Mouse (Mus musculus): Measurements from ENCODE around the gene Specc1. TPM values are rescaled to one million over a fixed set of nuclear protein-coding genes. Genes with fewer than 3 reads are reported as not detected.

Specc1 gene
- polyA plus RNA-seq, 1 experiment from 2014 or later = 10.1 TPM

- Histone ChIP-seq H3K4me1 (peaks cover 11% of the 10 kb centered on the region), H3K27me3 (ENCODE audit: low read depth, poor library complexity, severe bottlenecking) (no peaks in the 10 kb centered on the region), H3K4me3 (no peak overlapping the region), H3K27ac (replicated peaks) (no peak overlapping the region), H3K9me3 (replicated peaks) (no peaks in the 10 kb centered on the region), H3K36me3 (no peaks in the 10 kb centered on the region)
- no peak for DNase-seq (ENCODE audit: low spot score)
- WGBS = 57% methylated on average over 2 of the region's 2 CpGs
Observed at GRCm38 (mm10) chr11:62045964-62046363, 89.4 kb downstream of the Specc1 start.

GRCm38 (mm10) chr11:62047817-62048640, 91.5 kb downstream of the Specc1 start:
- peak; percentile 65 for DNase-seq (ENCODE audit: low spot score)
- Histone ChIP-seq H3K4me1 (peaks cover 11% of the 10 kb centered on the region), H3K36me3 (no peaks in the 10 kb centered on the region), H3K27ac (replicated peaks) (no peak overlapping the region), H3K9me3 (replicated peaks) (no peaks in the 10 kb centered on the region), H3K4me3 (no peak overlapping the region), H3K27me3 (ENCODE audit: low read depth, poor library complexity, severe bottlenecking) (peaks cover 19% of the 10 kb centered on the region)
- WGBS = 46% methylated on average over 9 of the region's 9 CpGs

- Histone ChIP-seq H3K4me3 (no peak overlapping the region), H3K4me1 (peaks cover 18% of the 10 kb centered on the region), H3K27me3 (ENCODE audit: low read depth, poor library complexity, severe bottlenecking) (peaks cover 19% of the 10 kb centered on the region), H3K36me3 (no peaks in the 10 kb centered on the region), H3K27ac (replicated peaks) (no peak overlapping the region), H3K9me3 (replicated peaks) (no peaks in the 10 kb centered on the region)
- no peak for DNase-seq (ENCODE audit: low spot score)
Observed at GRCm38 (mm10) chr11:62049170-62049569, 92.6 kb downstream of the Specc1 start.

GRCm38 (mm10) chr11:62050356-62051330, 94.1 kb downstream of the Specc1 start:
- DNase-seq (ENCODE audit: low spot score) = no peak
- Histone ChIP-seq H3K36me3 (no peaks in the 10 kb centered on the region), H3K4me3 (no peak overlapping the region), H3K9me3 (replicated peaks) (no peaks in the 10 kb centered on the region), H3K27me3 (ENCODE audit: low read depth, poor library complexity, severe bottlenecking) (peaks cover 19% of the 10 kb centered on the region), H3K4me1 (peaks cover 27% of the 10 kb centered on the region), H3K27ac (replicated peaks) (no peak overlapping the region)
- 59% methylated on average over 8 of the region's 8 CpGs for WGBS

GRCm38 (mm10) chr11:62051487-62051886, 94.9 kb downstream of the Specc1 start:
- 92% methylated on average over 4 of the region's 4 CpGs for WGBS
- H3K9me3 ChIP-seq (replicated peaks) = no peaks in the 10 kb centered on the region
- H3K27ac ChIP-seq (replicated peaks) = no peak overlapping the region
- no peaks in the 10 kb centered on the region for H3K36me3 ChIP-seq
- H3K4me3 ChIP-seq = no peak overlapping the region
- peaks cover 19% of the 10 kb centered on the region for H3K27me3 ChIP-seq (ENCODE audit: low read depth, poor library complexity, severe bottlenecking)
- H3K4me1 ChIP-seq = peaks cover 27% of the 10 kb centered on the region
- no peak for DNase-seq (ENCODE audit: low spot score)

GRCm38 (mm10) chr11:62053928-62054327, 97.4 kb downstream of the Specc1 start:
- H3K36me3 ChIP-seq = no peaks in the 10 kb centered on the region
- peak; percentile 24 for DNase-seq (ENCODE audit: low spot score)
- no peaks in the 10 kb centered on the region for H3K9me3 ChIP-seq (replicated peaks)
- WGBS = 39% methylated on average over 9 of the region's 9 CpGs
- H3K27ac ChIP-seq (replicated peaks) = no peak overlapping the region; the same call in 1 of the 2 replicates
- H3K4me1 ChIP-seq = peaks cover 27% of the 10 kb centered on the region
- no peak overlapping the region for H3K4me3 ChIP-seq
- peaks cover 19% of the 10 kb centered on the region for H3K27me3 ChIP-seq (ENCODE audit: low read depth, poor library complexity, severe bottlenecking)

- H3K27ac ChIP-seq (replicated peaks) = no peak overlapping the region
- H3K4me1 ChIP-seq = peaks cover 5% of the 10 kb centered on the region
- no peak overlapping the region for H3K4me3 ChIP-seq
- no peaks in the 10 kb centered on the region for H3K36me3 ChIP-seq
- DNase-seq (ENCODE audit: low spot score) = no peak
- H3K27me3 ChIP-seq (ENCODE audit: low read depth, poor library complexity, severe bottlenecking) = no peaks in the 10 kb centered on the region
- no peaks in the 10 kb centered on the region for H3K9me3 ChIP-seq (replicated peaks)
- 60% methylated on average over 1 of the region's 1 CpGs for WGBS
Observed at GRCm38 (mm10) chr11:62064565-62064964, 108.0 kb downstream of the Specc1 start.

- no peak for DNase-seq (ENCODE audit: low spot score)
- H3K27me3 ChIP-seq (ENCODE audit: low read depth, poor library complexity, severe bottlenecking) = no peaks in the 10 kb centered on the region
- WGBS = 83% methylated on average over 6 of the region's 6 CpGs
- H3K9me3 ChIP-seq (replicated peaks) = no peaks in the 10 kb centered on the region
- H3K36me3 ChIP-seq = no peaks in the 10 kb centered on the region
- H3K27ac ChIP-seq (replicated peaks) = no peak overlapping the region
- peaks cover 12% of the 10 kb centered on the region for H3K4me1 ChIP-seq
- H3K4me3 ChIP-seq = no peak overlapping the region
Observed at GRCm38 (mm10) chr11:62065655-62066054, 109.1 kb downstream of the Specc1 start.

GRCm38 (mm10) chr11:62069554-62069953, 113.0 kb downstream of the Specc1 start:
- DNase-seq (ENCODE audit: low spot score) = peak; percentile 17
- Histone ChIP-seq H3K4me1 (peaks cover 12% of the 10 kb centered on the region), H3K27me3 (ENCODE audit: low read depth, poor library complexity, severe bottlenecking) (no peaks in the 10 kb centered on the region), H3K9me3 (replicated peaks) (no peaks in the 10 kb centered on the region), H3K4me3 (no peak overlapping the region), H3K27ac (replicated peaks) (peak overlapping the region; percentile 59), H3K36me3 (no peaks in the 10 kb centered on the region)
- 40% methylated on average over 2 of the region's 2 CpGs for WGBS

- Histone ChIP-seq H3K4me1 (peaks cover 12% of the 10 kb centered on the region), H3K4me3 (no peak overlapping the region), H3K27ac (replicated peaks) (peak overlapping the region; percentile 59; the same call in 1 of the 2 replicates), H3K9me3 (replicated peaks) (no peaks in the 10 kb centered on the region), H3K36me3 (no peaks in the 10 kb centered on the region), H3K27me3 (ENCODE audit: low read depth, poor library complexity, severe bottlenecking) (no peaks in the 10 kb centered on the region)
- DNase-seq (ENCODE audit: low spot score) = no peak
- 87% methylated on average over 7 of the region's 7 CpGs for WGBS
Observed at GRCm38 (mm10) chr11:62070206-62070605, 113.6 kb downstream of the Specc1 start.

- 78% methylated on average over 3 of the region's 3 CpGs for WGBS
- no peaks in the 10 kb centered on the region for H3K36me3 ChIP-seq
Observed at GRCm38 (mm10) chr11:62072406-62072805, 115.8 kb downstream of the Specc1 start.

GRCm38 (mm10) chr11:62073575-62074140, 117.1 kb downstream of the Specc1 start:
- H3K9me3 ChIP-seq (replicated peaks) = no peaks in the 10 kb centered on the region
- WGBS = 87% methylated on average over 7 of the region's 7 CpGs
- H3K4me1 ChIP-seq = peaks cover 28% of the 10 kb centered on the region
- peaks cover 13% of the 10 kb centered on the region; the same call in 1 of the 2 replicates for H3K27me3 ChIP-seq (ENCODE audit: low read depth, poor library complexity, severe bottlenecking)
- H3K36me3 ChIP-seq = no peaks in the 10 kb centered on the region
- H3K4me3 ChIP-seq = no peak overlapping the region
- no peak overlapping the region for H3K27ac ChIP-seq (replicated peaks)
- no peak for DNase-seq (ENCODE audit: low spot score)

More at GRCm38 (mm10) chr11:62072406-62072805, 115.8 kb downstream of the Specc1 start:
- Histone ChIP-seq H3K4me3 (no peak overlapping the region), H3K27me3 (ENCODE audit: low read depth, poor library complexity, severe bottlenecking) (0 out of 2 replicates have a peak, but pooled peaks cover 6% of the 10 kb centered on the region), H3K9me3 (replicated peaks) (no peaks in the 10 kb centered on the region), H3K4me1 (peaks cover 20% of the 10 kb centered on the region), H3K27ac (replicated peaks) (no peak overlapping the region)
- DNase-seq (ENCODE audit: low spot score) = no peak
